Mouse (Mus musculus) heart, embryonic 13.5 days (tissue): ENCODE results near the gene Hoxc5. TPM values are rescaled to one million over a fixed set of nuclear protein-coding genes. Genes with fewer than 3 reads are reported as not detected.

Source experiments
- ATAC-seq: fragments of 200-750 bp; cut with Nextera tagmentation; 2 replicates; pipeline ENCODE4 v1.8.0; 2017; ENCODE audit warnings: moderate TSS enrichment; ENCODE audit not compliant: insufficient number of reproducible peaks, low FRiP score, low TSS enrichment; ENCODE audit errors: extremely low read depth
- H3K27ac ChIP-seq: fragments of 300-500 bp; sonication (generic); replicated peaks from 2 replicates; pipeline ENCODE4 v1.5.1; 2015; ENCODE audit warnings: moderate library complexity, mild to moderate bottlenecking, inconsistent platforms
- H3K27me3 ChIP-seq: fragments of 300-500 bp; sonication (generic); replicated peaks from 2 replicates; pipeline ENCODE4 v1.6.1; 2015; ENCODE audit warnings: mild to moderate bottlenecking, inconsistent platforms
- H3K36me3 ChIP-seq: fragments of 300-500 bp; sonication (generic); 2 replicates; pipeline ENCODE4 v1.6.1; 2015; ENCODE audit warnings: mild to moderate bottlenecking, inconsistent platforms
- H3K4me1 ChIP-seq: fragments of 300-500 bp; sonication (generic); 2 replicates; pipeline ENCODE4 v1.6.1; 2015; ENCODE audit warnings: inconsistent platforms
- H3K4me2 ChIP-seq: fragments of 300-500 bp; sonication (generic); 2 replicates; pipeline ENCODE4 v1.6.1; 2015; ENCODE audit warnings: inconsistent platforms, mild to moderate bottlenecking, moderate library complexity
- H3K4me3 ChIP-seq: fragments of 300-500 bp; sonication (generic); 2 replicates; pipeline ENCODE4 v1.5.1; 2015; ENCODE audit warnings: moderate library complexity, mild to moderate bottlenecking, inconsistent platforms
- H3K9ac ChIP-seq: fragments of 300-500 bp; sonication (generic); 2 replicates; pipeline ENCODE4 v1.6.1; 2015; ENCODE audit warnings: inconsistent platforms, mild to moderate bottlenecking, moderate library complexity
- H3K9me3 ChIP-seq: fragments of 300-500 bp; sonication (generic); 2 replicates; pipeline ENCODE4 v1.6.1; 2016; ENCODE audit warnings: inconsistent platforms
- WGBS: fragments of 180-500 bp; shearing (Covaris S2); methylation state at CpG from one replicate; pipeline ENCODE4 v1.1.7; 2015; ENCODE audit warnings: mixed read lengths; 5-methylcytosine and 5-hydroxymethylcytosine counted together
- polyA plus RNA-seq: library from polyadenylated mRNA; unstranded; fragments of >200 nt; fragmentation: Nextera tagmentation; extraction: Ambion mirVana; gene quantifications from 2 replicates; pipeline ENCODE4 v1.2.1, GENCODE M21; 2015

Gene Hoxc5
- polyA plus RNA-seq, 1 experiment from 2014 or later = 1.6 TPM

DNA sequence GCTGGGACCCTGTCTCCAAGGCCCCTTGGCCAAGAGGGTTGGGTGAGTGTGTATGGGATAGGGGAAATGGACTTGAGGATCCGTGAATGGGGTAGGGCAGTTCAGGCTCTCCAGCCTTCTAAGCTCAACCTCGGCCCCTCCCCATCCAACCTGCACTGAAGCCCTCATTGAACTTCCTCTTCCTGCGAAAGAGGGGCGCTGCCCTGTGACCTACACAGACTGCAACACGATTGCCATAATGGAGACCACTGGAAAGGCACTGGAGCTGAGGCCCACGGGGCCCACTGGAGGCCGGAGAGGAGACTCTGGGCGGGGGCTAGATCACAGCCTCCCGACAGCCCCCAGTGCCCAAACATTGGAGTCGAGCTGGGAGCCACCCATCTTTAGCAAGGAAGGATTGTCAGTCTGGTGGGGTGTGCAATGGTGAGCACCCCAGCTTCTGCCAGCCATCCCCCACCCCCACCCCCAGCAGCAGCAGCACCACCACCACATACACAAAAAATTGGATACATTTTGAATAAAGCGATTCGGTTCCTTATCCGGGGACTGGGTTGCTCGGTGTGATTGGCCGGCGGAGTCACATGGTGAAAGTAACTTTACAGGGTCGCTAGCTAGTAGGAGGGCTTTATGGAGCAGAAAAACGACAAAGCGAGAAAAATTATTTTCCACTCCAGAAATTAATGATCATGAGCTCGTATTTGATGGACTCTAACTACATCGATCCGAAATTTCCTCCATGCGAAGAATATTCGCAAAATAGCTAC, 67.0 kb downstream of the Hoxc5 start:
- peaks cover 4% of the 10 kb centered on the region for H3K4me1 ChIP-seq
- under 1% methylated on average over 24 of the region's 24 CpGs for WGBS
- no peak for ATAC-seq
- no peaks in the 10 kb centered on the region for H3K36me3 ChIP-seq
- H3K27me3 ChIP-seq = peaks cover 99% of the 10 kb centered on the region
- no peaks in the 10 kb centered on the region for H3K9me3 ChIP-seq
- H3K9ac ChIP-seq = peak overlapping the region; percentile 50
- peak overlapping the region; percentile 46 for H3K4me3 ChIP-seq
- H3K4me2 ChIP-seq = peak overlapping the region; percentile 62
- H3K27ac ChIP-seq = no peak overlapping the region

DNA sequence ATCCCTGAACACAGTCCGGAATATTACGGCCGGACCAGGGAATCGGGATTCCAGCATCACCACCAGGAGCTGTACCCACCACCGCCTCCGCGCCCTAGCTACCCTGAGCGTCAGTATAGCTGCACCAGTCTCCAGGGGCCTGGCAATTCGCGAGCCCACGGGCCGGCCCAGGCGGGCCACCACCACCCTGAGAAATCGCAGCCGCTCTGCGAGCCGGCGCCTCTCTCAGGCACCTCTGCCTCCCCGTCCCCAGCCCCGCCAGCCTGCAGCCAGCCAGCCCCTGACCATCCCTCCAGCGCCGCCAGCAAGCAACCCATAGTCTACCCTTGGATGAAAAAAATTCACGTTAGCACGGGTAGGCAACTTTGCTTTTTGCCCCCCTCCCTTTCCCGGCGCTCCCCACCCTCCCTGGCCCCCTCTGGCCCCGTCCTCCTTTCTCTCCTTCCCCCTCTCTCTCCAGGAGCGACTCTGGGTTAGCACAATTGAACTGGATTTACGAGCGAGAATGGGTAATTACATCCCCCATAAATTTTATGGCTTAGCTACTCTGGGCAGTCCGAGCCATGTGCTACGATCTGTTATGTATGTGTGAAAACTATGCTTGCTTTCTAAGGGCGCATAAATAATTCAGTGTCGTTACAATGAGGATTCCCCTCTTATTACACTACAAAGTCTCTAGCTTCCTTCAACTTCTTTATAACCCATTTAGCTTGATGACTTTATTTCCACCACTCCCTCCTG, 67.7 kb downstream of the Hoxc5 start:
- no peak overlapping the region for H3K27ac ChIP-seq
- peak overlapping the region; percentile 62 for H3K4me2 ChIP-seq
- peaks cover 4% of the 10 kb centered on the region for H3K4me1 ChIP-seq
- H3K36me3 ChIP-seq = no peaks in the 10 kb centered on the region
- H3K27me3 ChIP-seq = peaks cover 99% of the 10 kb centered on the region
- ATAC-seq = no peak
- peak overlapping the region; percentile 46 for H3K4me3 ChIP-seq
- H3K9me3 ChIP-seq = no peaks in the 10 kb centered on the region
- peak overlapping the region; percentile 50 for H3K9ac ChIP-seq
- WGBS = under 1% methylated on average over 34 of the region's 34 CpGs

DNA sequence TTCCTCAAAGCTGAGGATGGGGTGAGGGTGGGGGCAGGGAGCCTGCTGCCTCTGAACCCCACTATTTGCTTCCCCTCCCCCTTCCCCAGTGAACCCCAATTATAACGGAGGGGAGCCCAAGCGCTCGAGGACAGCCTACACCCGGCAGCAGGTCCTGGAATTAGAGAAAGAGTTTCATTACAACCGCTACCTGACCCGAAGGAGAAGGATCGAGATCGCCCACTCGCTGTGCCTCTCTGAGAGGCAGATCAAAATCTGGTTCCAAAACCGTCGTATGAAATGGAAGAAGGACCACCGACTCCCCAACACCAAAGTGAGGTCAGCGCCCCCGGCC, 68.3 kb downstream of the Hoxc5 start:
- Histone ChIP-seq H3K27me3 (peaks cover 99% of the 10 kb centered on the region), H3K4me1 (peaks cover 4% of the 10 kb centered on the region), H3K4me2 (peak overlapping the region; percentile 62), H3K36me3 (no peaks in the 10 kb centered on the region), H3K4me3 (peak overlapping the region; percentile 46), H3K9me3 (no peaks in the 10 kb centered on the region), H3K27ac (no peak overlapping the region), H3K9ac (no peak overlapping the region)
- no peak for ATAC-seq
- 1% methylated on average over 14 of the region's 14 CpGs for WGBS

DNA sequence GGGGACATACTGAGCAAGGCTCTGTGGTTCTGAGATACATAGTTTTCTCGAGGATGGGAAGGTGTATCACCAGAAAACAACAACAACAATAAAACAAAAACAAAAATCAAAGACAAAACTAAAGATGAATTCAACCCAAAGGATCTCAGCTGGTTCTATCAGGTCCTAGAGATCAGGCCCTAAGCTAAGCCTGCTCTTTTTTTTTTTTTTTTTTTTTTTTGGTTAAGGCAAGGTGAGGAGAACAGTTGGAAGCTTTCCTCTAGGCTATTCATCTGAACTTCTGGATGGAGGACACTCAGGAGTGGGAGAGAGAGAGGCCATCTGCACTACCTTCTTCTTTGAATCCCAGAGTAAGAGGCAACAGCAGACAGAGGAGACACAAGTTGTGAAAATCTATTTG, 70.3 kb downstream of the Hoxc5 start:
- ATAC-seq = no peak
- Histone ChIP-seq H3K4me3 (no peak overlapping the region), H3K4me1 (peaks cover 4% of the 10 kb centered on the region), H3K27me3 (peaks cover 100% of the 10 kb centered on the region), H3K27ac (no peak overlapping the region), H3K9me3 (no peaks in the 10 kb centered on the region), H3K36me3 (no peaks in the 10 kb centered on the region), H3K9ac (no peak overlapping the region), H3K4me2 (no peak overlapping the region)
- WGBS = 2% methylated on average over 1 of the region's 1 CpGs

DNA sequence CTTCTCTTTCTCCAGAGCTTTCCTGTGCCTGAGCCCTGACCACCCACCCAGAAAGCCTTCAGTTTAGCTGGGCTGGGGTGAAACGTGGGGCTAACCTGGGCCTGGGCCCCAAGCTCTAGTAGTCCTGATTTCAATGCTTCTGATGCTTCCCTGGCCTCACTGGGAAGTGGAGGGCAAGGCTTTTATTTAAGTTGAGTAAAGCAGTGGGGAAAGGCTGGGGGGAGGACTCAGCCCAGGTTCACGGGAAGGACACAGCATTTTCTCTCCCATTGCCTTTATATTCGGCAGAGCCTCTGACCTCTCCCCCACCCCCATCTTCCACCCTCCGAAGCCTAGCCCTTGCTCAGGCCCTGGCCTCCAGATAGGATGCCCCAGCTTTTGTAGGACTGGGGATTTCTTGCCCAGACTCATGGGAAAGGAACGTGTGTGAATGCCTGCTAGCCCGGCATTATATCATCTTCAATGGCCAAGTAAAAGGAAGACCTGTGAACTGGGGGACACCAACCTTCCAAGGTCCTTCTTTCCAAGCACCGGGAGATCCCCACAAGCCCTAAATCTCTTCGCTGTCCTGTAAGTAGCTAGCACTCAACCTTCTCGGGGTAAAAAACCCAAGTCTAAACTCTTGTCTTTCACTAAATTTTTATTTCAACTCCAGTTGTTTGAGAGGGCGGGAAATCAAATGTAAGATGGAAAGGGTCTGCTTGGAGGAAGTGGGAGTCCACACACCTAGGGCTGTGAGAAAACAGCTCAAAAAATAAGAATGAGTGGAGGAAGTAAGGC, 71.6 kb downstream of the Hoxc5 start:
- H3K36me3 ChIP-seq = no peaks in the 10 kb centered on the region
- ATAC-seq = no peak
- H3K27ac ChIP-seq = no peak overlapping the region
- WGBS = 16% methylated on average over 10 of the region's 10 CpGs
- H3K9me3 ChIP-seq = no peaks in the 10 kb centered on the region
- peaks cover 4% of the 10 kb centered on the region for H3K4me1 ChIP-seq
- peaks cover 100% of the 10 kb centered on the region for H3K27me3 ChIP-seq
- no peak overlapping the region for H3K9ac ChIP-seq
- H3K4me2 ChIP-seq = no peak overlapping the region
- H3K4me3 ChIP-seq = no peak overlapping the region

DNA sequence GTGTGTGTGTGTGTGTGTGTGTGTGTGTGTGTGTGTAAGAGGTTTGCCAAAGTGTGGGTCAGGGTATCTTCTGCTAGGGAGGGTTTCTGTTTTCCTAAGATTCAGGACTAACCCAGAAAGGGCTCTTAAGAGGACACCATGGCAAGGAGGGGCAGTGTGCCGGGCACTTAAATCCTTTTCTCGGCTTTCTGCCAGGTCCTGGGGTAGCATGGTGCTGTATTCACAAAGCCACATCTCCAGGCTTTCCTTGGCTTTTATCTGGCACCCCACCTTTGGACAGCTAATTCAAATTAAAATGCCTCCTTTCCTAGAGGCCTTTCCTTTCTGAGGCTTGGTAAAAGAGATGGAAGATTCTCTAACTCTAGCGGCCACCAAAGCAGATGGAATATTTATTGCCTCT, 72.4 kb downstream of the Hoxc5 start:
- no peak overlapping the region for H3K27ac ChIP-seq
- 16% methylated on average over 3 of the region's 3 CpGs for WGBS
- ATAC-seq = no peak

DNA sequence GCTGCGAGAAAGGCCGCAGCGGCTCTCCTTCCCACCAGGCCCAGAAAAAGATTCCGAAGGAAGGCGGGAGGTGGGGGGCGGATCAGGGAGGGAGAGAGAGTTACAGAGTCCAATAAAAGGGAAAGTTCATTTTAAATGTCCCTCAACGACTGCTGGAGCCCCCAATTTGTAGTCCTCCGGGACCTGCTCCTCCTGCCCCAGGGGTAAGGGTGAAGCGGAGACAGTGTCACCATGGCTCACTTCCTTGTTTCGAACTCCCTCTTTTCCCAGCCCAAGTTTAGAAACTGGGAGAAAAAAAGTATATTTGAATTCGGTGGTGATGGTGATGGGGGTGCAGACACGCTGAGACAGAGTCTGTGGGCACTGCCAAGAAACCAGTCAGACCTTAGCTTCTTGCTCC, 73.4 kb downstream of the Hoxc5 start:
- ATAC-seq = no peak
- Histone ChIP-seq H3K4me2 (no peak overlapping the region), H3K27ac (no peak overlapping the region), H3K9me3 (no peaks in the 10 kb centered on the region), H3K27me3 (peaks cover 100% of the 10 kb centered on the region), H3K9ac (no peak overlapping the region), H3K36me3 (no peaks in the 10 kb centered on the region), H3K4me3 (no peak overlapping the region), H3K4me1 (no peaks in the 10 kb centered on the region)
- 5% methylated on average over 12 of the region's 12 CpGs for WGBS

More for the DNA sequence above, 72.4 kb downstream of the Hoxc5 start:
- H3K4me3 ChIP-seq = no peak overlapping the region
- no peaks in the 10 kb centered on the region for H3K9me3 ChIP-seq
- H3K4me2 ChIP-seq = no peak overlapping the region
- H3K9ac ChIP-seq = no peak overlapping the region
- H3K36me3 ChIP-seq = no peaks in the 10 kb centered on the region
- peaks cover 100% of the 10 kb centered on the region for H3K27me3 ChIP-seq
- H3K4me1 ChIP-seq = no peaks in the 10 kb centered on the region; the same call in 1 of the 2 replicates

DNA sequence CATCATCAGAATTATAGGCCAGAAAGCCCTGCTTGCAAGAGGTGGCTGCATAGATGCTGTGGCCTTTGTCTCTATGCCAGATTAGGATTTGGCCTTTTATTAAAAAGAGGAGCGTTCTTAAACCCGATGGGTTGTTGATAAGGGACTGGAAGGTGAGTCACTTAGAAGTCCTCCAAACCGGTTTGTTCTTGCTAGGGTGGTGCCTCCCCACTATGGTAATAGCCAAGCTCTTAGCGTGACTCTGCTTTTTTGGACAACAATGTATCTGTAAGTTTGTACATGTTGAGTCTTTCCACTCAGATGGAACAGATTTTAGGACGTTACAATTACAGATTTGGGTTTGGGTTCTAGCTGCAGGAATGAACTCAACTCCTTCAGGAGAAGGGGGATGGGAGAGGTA, 74.4 kb downstream of the Hoxc5 start:
- Histone ChIP-seq H3K9ac (no peak overlapping the region), H3K4me1 (no peaks in the 10 kb centered on the region), H3K9me3 (no peaks in the 10 kb centered on the region), H3K4me3 (no peak overlapping the region), H3K27me3 (peaks cover 100% of the 10 kb centered on the region), H3K4me2 (no peak overlapping the region), H3K27ac (no peak overlapping the region), H3K36me3 (no peaks in the 10 kb centered on the region)
- ATAC-seq = no peak
- 16% methylated on average over 5 of the region's 5 CpGs for WGBS

DNA sequence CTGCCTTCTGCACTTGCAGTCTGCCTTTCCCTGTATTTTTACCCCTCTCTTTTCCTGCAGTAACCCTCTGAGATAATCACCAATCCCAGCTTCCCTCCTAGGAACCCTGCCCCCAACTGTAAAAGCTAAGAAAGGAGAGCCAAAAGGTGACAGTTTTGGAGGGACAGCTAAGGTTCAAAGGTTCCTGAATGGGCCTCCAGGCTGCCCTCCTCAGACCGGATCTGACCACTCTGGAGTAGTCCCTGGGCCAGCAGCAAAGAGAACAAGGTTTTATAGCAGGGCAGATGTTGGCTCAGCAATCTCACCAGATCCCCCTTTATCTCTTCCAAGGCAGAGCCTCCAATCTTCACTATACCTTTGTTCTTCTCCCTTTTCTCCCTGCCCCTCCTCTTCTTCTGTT, 75.0 kb downstream of the Hoxc5 start:
- ATAC-seq = no peak
- Histone ChIP-seq H3K4me3 (no peak overlapping the region), H3K9me3 (no peaks in the 10 kb centered on the region), H3K27ac (no peak overlapping the region), H3K36me3 (no peaks in the 10 kb centered on the region), H3K9ac (no peak overlapping the region), H3K4me1 (no peaks in the 10 kb centered on the region), H3K4me2 (no peak overlapping the region), H3K27me3 (peaks cover 100% of the 10 kb centered on the region)
- 8% methylated on average over 1 of the region's 1 CpGs for WGBS

DNA sequence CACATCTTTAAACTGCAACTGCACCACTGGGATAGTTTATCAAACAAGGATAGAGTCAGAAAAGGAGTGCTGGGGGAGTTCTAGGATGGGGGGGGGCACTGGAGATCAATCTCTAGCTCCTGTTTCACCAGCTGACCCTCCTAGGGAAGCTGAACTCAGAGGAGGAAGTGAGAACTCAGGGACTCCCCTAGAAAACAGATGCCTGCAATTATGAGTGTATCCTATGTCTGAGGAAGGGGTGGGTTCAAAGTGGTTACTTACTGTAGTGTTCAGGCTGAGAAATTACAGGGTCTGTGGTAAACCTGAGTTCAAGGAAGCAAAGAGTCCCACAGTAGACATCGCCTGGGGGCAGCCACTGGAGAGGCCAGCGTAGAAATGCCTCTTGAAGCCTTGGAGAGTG, 84.4 kb downstream of the Hoxc5 start:
- H3K27me3 ChIP-seq = peaks cover 97% of the 10 kb centered on the region
- WGBS = 72% methylated on average over 2 of the region's 2 CpGs
- no peak for ATAC-seq

DNA sequence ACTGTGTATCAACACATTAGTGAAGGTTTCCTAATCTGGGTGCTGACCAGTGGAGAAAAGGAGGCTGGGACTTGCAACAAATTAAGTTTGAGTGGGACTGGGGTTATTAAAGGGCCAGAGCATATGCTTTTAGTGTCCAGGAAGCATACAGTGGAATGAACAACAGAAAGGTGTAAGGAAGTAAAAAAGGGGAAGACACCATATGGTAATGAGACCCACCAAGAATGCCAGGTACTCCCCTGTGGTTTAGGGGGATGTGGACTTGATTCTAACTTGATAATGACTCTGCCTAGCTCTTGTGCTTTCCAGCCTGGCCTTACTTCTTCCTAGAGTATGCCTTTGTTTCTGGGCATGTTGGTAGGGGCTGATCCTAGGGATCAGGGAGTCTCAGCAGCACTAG, 86.0 kb downstream of the Hoxc5 start:
- Histone ChIP-seq H3K4me3 (no peak overlapping the region), H3K9me3 (no peaks in the 10 kb centered on the region), H3K36me3 (no peaks in the 10 kb centered on the region), H3K4me2 (no peak overlapping the region), H3K9ac (no peak overlapping the region), H3K27ac (no peak overlapping the region), H3K27me3 (peaks cover 95% of the 10 kb centered on the region), H3K4me1 (no peaks in the 10 kb centered on the region)
- no peak for ATAC-seq

More for the DNA sequence above, 84.4 kb downstream of the Hoxc5 start:
- Histone ChIP-seq H3K9me3 (no peaks in the 10 kb centered on the region), H3K9ac (no peak overlapping the region), H3K27ac (no peak overlapping the region), H3K4me2 (no peak overlapping the region), H3K36me3 (no peaks in the 10 kb centered on the region), H3K4me1 (no peaks in the 10 kb centered on the region), H3K4me3 (no peak overlapping the region)
